Mouse (Mus musculus) ovary, adult 18-20 months (tissue): Measurements from ENCODE around the gene Myl12a.

Experiments
- DNase-seq: peaks from one replicate; pipeline ENCODE4 v3.0.0; 2022; ENCODE audit warnings: low spot score, mixed read lengths

Myl12a gene

DNA sequence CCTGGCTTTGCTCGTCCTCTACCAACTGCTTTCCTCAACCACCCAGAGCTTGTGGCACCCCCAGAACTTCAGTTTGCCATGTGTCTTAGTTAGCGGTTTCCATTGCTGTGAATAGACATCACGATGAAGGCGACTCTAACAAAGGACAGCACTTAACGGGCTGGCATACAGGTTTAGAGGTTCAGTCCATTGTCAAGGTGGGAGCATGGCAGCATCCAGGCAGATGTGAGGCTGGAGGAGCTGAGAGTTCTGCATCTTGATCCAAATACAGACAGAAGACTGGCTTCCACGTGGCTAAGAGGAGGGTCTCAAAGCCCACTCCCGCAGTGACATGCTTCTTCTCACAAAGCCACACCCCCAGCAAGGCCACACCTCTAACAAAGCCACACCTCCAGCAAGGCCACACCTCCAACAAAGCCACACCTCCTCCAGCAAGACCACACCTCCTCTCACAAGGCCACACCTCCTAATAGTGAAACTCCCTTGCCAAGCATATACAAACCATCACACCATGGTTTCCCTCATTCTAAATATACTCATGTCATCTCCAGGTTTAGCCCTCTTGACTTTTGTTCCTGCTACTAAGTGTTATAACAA, 8.1 kb upstream of the Myl12a start:
- no peak for DNase-seq

GRCm38 (mm10) chr17:71009751-71010150, 7.1 kb upstream of the Myl12a start:
- DNase-seq: no peak

GRCm38 (mm10) chr17:71008676-71009075, 6.0 kb upstream of the Myl12a start:
- DNase-seq: no peak

- no peak for DNase-seq
These were observed 4.3 kb upstream of the Myl12a start for GRCm38 (mm10) chr17:71006976-71007375.

DNA sequence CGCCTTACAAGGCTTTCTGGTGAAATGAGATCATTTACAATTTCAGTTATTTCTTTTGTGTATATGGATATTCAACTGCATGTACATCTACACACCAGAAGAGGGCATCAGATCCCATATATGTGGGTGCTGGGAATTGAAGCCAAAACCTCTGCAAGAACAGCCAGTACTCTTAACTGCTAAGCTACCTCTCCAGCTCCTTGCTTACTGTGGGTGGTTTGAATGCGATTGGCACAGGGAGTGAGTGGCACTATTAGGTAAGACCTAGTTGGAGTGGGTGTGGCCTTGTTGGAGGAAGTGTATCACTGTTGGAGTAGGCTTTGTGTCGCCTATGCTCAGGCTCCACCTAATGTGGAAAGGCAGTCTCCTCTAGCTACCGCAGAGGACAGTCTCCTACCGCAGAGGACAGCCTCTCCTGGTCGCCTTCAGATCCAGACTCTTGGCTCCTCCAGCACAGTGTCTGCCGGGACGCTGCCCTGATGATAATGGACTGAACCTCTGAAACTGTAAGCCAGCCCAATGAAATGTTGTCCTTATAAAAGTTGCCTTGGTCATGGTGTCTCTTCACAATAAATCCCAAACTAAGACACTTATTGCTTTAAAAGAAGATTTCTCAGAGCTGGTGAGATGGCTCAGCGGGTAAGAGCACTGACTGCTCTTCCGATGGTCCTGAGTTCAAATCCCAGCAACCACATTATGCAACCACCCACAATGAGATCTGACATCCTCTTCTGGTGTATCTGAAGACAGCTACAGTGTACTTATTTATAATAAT, 1.7 kb upstream of the Myl12a start:
- DNase-seq: no peak

- no peak for DNase-seq
These were observed 1.0 kb upstream of the Myl12a start for GRCm38 (mm10) chr17:71003721-71004120.

- no peak for DNase-seq
These were observed 434 bp upstream of the Myl12a start for GRCm38 (mm10) chr17:71003112-71003511.

- DNase-seq: peak; percentile 99
These were observed 466 bp downstream of the Myl12a start, which contains the start of gene Myom1 for GRCm38 (mm10) chr17:71002081-71002743. Gene Myom1, plus strand, starts transcription at chr17:71002633.

DNA sequence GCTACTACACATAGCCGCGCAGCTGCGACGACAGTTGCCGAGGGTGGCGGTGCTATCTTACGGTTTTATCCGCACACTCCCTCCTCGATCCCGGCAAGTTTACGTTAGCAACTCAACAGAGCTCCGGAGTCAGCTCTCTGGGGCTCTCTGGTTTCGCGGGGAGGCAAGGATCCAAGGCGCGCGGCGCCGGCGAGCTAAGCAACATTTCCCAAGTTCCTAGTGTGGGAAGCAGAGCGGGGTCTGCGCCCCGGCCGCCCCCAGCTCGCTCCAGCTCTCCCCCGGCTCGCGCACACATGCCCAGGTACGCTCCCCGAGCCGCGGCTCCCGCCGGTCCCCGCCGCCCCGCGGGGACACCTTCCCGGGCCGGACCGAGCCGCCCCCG, 988 bp downstream of the Myl12a start:
- peak; percentile 26 for DNase-seq

DNA sequence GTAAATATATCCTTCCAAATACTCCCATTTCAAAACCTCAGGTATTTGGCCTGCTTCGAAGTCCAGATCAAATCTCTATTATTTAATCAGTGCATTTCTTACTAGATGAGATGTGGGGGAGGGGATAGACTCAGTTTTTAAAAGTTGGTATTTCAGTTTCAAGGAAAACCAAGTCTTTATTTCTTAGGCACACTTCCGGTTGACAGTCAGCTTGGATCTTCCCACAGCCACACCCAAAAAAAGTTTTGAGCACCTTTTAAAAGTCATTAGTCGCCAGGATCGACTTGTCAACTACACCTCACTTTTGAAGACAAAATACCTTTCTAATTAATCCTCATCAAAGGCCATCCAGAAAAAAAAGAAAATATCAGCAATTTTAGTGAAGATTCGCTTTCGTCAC, 1.6 kb downstream of the Myl12a start:
- DNase-seq: no peak

- DNase-seq: no peak
These were observed 2.4 kb downstream of the Myl12a start for GRCm38 (mm10) chr17:71000255-71000654.

GRCm38 (mm10) chr17:70999187-70999586, 3.5 kb downstream of the Myl12a start:
- DNase-seq: no peak

GRCm38 (mm10) chr17:70998400-70998975, 4.2 kb downstream of the Myl12a start:
- no peak for DNase-seq

GRCm38 (mm10) chr17:70997836-70998235, 4.8 kb downstream of the Myl12a start:
- DNase-seq: no peak

GRCm38 (mm10) chr17:70995551-70995950, 7.1 kb downstream of the Myl12a start:
- no peak for DNase-seq

- DNase-seq: no peak
These were observed 8.0 kb downstream of the Myl12a start for GRCm38 (mm10) chr17:70994671-70995070.

- DNase-seq: no peak
These were observed 9.3 kb downstream of the Myl12a start for GRCm38 (mm10) chr17:70993385-70993807.

DNA sequence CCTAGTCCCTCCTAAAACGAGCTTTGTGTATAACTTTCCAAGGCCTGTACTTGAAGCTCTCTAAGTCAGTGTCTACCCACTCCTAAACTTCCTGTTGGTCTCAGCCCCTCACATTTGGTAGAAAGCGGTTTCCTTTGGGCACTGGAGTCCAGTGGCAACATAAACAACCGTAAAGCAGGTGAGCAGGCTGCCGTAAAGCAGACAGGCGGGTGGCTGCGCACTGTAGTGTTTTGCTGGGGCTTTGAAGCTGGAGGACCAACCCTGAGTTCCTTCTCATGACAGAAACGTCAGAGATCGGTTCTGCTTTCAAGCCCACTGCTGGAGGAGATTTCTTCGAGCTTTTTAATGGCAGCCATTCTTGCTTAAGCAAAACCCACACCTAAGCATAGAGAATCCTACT, 10.0 kb downstream of the Myl12a start:
- no peak for DNase-seq

- no peak for DNase-seq
These were observed 10.7 kb downstream of the Myl12a start for GRCm38 (mm10) chr17:70991706-70992625.

DNA sequence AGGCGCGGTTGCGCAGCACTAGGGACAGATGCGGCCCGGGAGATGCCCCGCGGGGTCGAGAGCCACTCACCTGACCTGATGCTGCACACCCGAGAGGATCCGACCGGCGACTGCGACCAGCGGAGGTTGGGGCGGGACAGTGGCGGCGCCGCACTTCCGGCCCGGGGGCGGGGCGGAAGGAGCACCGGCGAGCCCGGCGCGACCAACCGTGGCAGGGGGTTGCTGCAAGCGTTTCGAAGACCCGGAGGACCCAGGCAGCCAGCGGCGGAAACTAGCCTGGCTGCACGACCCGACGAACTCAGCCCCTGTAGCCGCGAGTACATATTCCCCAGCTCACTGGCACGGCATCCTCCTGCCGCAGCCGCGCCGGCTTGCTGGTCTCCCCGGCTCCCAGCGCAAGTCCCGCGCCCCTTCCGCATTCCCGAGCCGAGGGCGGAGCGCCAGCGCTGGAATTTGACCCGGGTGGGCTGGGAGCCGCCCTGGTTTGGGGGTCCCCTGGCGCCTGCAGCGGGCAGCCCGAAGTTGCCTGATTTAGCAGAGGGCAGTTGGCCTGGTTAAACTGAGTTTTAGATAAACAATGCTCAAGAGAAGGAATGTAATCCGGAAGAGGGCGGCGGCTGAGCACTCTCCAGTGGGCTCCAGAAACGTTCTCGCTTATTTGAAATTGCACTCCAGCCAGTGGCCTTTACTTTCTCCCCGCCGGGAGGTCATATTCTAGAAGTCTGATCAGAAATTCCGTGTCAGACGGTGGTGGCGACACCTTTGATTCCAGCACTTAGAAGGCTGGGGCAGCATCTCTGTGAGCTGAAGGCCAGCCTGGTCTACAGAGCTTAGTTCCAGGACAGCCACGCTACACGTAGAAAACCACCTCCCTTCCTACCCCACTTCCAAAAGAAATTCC, 12.0 kb downstream of the Myl12a start:
- DNase-seq: peak; percentile 61

- no peak for DNase-seq
These were observed 12.7 kb downstream of the Myl12a start for GRCm38 (mm10) chr17:70989991-70990390.
